Mouse (Mus musculus) regulatory T cell (primary cell): ENCODE results near the gene Gm11985.

ENCODE experiments used
- in situ Hi-C: fragments of 300-600 bp; cut with MboI, MseI; formaldehyde crosslinking; loops from one replicate; pipeline ENCODE4 v1.15.1; 2025; ENCODE audit warnings: high pct_unique_total_duplicates

Gm11985 gene

DNA sequence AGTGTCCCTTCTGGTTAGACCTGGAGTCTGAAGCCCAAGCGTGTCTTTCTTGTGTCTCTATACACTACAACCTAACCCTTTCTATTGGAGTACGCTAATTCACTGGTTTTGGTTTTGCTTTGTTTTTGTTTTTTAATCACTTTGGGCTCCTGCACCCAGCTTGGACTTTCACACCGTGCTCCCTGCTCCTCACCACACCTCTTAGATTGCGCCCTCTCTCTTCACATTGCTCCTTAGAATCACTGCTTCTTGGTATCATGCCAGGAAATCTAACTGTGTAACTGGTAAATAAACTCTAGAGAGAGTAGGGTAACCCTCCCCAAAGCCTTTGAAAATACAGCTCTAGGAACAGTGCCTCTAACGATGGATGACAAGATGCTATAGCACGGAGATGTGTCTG lies 30.2 kb downstream of the Gm11985 start:
- in situ Hi-C loops, result loop anchor here (10.0 kb wide), 1 partner anchor 503 kb away; the partner anchor contains the start of gene Ramp3

DNA sequence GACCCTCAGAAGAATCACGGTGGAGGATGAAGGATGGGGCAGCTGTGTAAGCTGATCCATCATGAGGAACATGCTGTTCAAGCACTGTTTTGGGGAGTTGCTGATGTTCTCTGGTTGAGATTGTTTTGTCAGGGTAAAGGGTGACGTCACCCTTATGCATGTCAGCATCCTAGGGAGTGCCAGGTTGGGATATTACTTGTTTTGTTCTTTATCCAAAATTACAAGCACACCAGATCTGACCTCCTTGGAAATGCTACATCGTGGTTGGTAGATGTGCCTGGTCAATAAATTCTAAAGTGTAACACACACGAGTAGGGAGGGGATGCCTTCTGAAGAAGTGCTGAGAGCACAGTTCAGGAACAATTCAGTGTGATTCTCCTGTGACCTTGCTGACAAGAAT lies 31.9 kb downstream of the Gm11985 start:
- in situ Hi-C loops, result loop anchor here (10.0 kb wide), 1 partner anchor 502 kb away; the partner anchor contains the start of gene Ramp3

DNA sequence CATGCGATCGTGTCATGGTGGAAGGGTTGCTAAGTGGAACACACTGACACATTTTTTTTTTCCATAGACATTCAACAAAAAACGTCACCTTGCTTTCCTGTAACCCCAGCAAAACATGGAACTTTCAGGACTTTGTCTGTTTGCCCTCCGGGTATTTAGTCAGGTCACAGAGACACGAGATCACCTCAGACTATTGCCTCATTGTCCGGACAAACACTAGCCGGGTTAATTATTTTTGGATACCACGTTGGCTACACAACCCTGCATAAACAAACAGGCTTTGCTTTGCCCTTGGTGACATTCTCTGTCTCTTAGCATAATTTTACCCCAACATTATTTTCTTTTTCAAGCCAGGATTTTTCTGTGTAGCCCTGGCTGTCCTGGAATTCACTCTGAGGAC lies 35.3 kb downstream of the Gm11985 start:
- in situ Hi-C loops, result loop anchor here (10.0 kb wide), 1 partner anchor 498 kb away; the partner anchor contains the start of gene Ramp3

DNA sequence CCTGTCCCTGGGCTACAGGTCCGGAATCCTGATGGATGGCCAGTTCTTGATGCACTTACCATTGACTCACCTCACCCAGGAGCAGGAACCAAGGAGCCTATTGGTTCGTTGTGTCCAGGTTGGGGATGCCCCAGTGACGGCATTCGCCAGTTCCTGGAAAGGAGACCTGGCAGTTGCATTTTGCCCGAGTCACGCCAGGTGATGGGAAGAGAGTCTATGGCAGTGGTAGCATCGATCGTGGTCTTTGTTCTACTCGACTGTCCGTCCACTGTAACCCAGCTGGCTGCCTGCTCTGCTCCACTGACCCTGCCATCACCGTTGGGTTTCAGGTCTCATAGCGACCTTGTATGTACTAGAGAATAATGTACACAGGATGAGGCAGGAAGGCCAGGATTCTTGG lies 36.0 kb downstream of the Gm11985 start:
- in situ Hi-C loops, result loop anchor here (10.0 kb wide), 1 partner anchor 498 kb away; the partner anchor contains the start of gene Ramp3

DNA sequence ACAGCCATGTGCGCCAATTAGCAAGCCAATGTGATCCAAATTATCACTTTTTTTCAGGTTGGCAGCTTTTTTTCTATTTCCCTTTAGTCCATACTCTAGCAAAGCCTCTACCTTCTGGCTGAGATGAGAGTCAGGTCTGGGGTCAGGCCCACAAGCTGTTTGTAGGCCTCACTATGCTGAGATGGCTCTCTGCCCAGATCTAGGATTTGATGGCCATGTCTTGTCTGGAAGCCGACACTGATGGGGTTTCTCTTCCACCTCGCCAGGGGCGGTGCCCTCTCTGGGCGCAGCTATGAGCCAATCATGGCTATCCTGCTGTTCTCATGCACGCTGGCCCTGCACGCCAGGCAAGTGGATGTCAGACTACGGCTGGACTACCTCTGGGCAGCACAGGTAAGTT lies 37.9 kb downstream of the Gm11985 start:
- in situ Hi-C loops, result loop anchor here (10.0 kb wide), 1 partner anchor 496 kb away; the partner anchor contains the start of gene Ramp3

DNA sequence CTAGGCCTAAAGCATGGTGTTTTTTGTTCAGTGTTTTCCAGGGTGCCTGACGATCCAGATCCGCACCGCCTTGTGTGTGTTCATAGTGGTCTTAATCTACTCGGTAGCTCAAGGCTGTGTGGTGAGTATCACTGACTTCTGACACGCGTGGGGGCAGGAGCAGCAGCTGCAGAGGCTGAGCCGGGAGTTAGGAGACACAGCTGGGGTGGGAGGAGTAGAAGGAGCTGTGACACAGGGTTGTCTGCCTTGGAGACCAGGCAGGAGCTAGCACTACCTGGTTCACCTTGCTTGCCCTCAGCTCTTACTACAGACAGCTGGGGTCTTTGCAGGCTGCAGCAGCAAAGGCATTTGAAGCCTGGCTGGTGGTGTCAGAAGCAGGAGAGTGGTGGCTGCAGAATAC lies 38.9 kb downstream of the Gm11985 start:
- in situ Hi-C loops, result no loop called here

DNA sequence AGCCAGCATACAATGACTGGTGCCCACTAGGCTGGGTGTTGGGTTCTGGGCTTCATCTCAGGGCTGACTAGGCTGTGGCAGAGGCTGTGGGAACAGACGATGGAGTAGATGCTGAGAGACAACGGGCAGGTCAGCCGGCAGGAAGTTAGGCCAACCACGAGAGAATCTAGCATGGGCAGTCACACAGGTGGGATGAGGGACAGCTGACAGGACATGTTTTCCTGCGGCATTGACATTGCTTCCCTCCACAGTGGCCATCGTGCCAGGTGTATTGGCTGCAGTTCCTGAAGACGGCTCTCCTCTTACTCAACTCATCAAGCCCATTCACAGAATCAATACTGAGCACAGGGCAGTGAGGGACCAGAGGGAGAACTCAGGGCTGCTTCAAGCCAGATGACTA lies 40.4 kb downstream of the Gm11985 start:
- in situ Hi-C loops, result no loop called here

DNA sequence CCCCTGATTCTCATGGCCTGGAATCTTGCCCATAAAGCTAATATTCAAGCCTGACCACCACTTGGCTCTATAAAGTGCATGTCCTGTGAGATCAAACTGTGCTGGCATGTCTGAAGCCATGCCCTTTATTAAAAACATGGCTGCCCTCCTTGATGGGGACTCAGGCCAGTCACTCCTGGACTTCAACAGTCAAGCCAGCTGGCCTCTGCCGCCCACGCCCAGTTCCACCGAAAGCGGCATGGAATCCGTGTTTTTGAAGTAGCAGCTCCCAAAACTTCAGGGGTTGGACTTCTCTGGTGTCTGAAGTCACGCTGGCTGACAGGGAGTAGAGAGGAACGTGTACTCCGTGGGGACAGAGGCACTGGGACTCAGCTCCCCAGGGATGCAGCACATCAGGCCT lies 40.8 kb downstream of the Gm11985 start:
- in situ Hi-C loops, result no loop called here

DNA sequence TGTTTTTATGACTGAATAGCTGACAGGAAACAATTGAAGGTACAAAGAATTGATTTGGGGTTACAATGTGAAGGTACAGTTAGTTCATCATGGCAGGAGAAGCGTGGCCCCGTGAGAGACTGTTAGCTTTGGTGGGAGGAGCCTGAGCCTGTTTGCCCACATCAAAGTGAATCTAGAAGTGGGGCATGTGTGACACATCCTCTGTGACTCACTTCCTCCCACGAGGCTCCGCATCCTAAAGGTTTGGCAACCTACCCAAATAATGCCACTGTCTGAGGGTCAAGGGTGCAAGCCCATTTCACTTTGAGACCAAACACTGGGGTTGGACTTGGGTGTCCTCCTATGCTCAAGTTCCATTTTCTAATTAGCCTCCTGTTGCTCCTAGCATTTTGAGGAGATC lies 43.1 kb downstream of the Gm11985 start:
- in situ Hi-C loops, result no loop called here

DNA sequence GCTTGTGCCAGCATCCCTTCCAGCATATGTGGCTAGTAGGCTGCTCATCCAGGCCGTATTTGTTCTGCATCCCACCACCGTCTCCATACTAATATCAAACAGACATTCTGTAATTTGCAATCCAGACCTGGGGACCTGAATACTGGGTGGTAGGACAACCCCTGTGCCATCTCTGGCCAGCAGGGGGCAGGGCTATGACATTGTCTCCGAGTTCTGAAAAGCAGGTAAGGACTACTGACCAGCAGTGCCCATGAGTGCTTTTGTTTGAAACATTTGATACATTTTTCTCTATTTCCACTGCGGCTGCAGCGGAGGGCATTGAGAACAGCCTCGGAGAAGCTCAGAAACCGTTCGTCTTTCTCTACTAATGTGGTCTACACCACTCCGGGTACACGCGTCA lies 44.0 kb downstream of the Gm11985 start:
- in situ Hi-C loops, result no loop called here

DNA sequence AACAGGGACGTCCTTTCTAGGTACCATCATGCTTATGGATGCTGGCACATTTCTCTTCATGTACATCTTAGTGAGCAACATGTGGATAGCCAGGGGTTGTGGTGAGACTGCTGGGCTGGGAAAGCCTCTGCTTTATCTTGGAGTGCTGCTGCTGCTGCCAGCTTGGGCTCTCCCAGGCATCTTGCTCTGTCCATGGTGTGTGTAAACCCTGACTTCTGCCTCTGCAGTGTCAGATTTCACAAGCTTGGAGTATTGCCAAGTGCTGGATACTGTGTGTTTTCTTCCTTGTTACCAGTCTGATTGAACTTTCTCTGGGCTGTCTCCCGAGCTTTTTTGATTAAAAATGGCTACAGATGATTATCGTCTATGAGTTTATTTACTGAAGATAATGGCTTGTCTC lies 45.6 kb downstream of the Gm11985 start:
- in situ Hi-C loops, result no loop called here

DNA sequence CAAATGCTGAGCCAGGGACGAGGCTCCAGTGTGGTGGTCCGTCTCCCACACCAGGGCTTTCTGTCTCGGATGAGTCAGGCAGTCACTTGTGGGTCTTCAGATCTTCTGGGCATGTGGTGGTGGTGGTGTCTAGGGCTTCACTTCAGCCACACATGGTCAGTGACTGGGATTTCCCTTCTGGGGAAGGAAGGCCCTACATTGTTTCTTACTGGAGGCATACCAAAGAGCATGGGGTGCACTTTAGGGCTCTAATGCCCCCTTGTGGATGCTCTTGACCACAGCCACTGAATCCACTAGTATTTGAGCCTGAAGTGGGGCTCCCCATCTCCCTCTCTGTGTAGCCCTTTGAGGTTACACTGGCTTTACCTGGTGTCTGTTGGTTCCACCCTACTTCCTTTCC lies 47.9 kb downstream of the Gm11985 start:
- in situ Hi-C loops, result no loop called here

DNA sequence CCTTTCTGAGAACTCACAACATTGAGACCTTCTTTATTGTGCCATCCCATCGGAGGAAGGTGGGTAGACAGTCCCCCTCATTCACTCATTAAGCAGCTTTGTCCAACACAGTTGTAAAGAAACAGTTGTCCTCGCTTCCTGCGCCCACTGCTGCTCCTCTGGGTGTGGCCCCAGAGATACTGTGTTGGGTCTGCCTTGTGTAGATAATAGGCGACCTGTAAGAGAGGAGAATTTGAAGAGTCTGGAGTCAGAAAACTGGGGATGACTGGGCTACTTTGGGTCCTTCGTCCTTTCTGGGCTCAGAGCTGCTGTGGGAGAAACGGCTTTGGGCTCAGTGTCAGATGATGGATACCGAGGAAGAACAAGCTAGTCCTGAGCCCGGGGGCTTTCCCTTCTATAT lies 50.0 kb downstream of the Gm11985 start:
- in situ Hi-C loops, result loop anchor here (5.0 kb wide), 1 partner anchor 471 kb away; no protein-coding TSS in a partner anchor

DNA sequence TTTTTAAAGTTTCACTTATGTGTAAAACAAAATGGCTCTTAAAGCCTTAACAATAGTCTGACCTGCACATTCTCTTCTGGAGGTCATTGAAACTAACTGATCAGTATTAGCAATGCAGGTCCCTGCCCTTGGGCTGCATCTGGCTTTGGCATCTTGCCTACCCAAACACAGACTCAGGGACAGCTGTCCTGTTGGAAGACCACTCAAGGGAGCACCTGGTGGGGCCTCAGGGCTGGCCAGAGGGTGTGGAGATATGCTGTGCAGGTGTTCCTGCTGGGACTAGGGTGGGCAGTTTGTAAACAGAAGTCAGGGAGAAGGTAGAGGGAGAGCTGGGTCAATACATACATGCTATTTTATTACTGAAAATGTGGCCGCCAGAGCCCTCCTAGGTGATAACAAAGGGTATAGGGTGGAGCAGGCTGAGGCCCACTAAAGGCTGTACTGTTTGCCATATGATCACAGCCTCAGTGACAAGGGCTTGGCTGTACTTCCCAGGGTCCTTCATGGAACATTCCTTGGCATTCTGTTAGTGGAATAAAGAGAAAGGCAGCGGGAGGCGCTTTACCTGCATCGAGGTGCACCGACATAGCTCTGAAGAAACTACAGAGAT lies 52.0 kb downstream of the Gm11985 start:
- in situ Hi-C loops, result loop anchor here (5.0 kb wide), 1 partner anchor 469 kb away; no protein-coding TSS in a partner anchor

DNA sequence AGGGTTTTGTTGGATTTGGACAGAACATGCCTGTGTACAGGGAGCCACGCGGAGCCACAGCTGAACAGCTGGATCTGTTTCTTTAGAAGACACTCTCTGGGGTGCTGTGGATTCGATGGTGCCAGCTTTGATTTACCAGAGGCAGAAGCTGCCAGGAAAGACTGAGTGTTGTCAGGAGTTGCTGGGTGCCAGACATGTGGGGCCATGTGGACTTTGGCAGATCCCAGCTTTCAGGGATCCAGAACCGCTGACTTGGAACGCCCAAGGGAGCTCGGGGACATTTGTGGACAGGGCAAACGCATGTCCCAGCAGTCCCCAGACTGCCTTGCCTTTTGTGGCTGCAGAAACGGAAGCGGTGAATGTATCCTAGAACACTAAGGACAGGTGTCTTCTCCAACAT lies 52.6 kb downstream of the Gm11985 start:
- in situ Hi-C loops, result loop anchor here (5.0 kb wide), 1 partner anchor 468 kb away; no protein-coding TSS in a partner anchor

DNA sequence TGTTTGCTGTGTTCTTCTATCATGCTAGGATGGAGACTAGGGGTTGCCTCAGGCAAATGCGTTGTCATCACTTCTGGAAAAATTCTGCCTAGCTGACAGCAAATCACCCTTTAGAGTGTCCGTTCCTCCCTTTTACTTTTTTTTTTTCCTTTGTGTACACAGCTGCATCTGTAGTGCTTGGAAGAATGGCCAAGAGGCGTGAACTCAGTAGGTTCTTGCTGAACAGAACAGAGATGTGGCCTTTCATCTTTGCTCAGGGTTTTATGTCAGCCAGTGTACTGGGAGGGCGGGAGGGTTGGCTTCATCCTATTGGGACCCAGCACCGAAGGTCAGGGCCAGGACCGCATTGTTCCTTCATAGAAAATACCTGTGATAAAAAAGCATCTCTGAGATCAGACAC lies 53.1 kb downstream of the Gm11985 start:
- in situ Hi-C loops, result loop anchor here (5.0 kb wide), 1 partner anchor 468 kb away; no protein-coding TSS in a partner anchor

DNA sequence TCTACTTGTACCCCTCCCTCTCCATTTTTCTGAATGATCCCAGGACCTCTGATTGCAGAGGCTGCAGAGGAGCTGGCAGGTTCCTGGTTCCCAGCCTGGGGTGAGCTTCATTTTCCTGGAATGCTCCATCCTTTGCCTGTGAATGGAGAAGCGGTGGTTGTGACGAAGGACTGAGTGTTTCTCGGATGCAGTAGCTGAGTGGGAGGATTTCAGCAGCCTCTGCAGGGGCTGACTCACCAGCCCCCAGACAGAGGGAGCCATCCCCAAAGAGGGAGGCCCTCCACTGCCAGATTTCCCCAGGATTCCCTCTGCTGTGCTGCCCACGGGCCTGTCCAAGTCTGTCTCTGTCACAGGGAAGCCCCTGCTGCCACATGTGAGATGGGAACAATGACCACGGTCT lies 54.0 kb downstream of the Gm11985 start:
- in situ Hi-C loops, result no loop called here

DNA sequence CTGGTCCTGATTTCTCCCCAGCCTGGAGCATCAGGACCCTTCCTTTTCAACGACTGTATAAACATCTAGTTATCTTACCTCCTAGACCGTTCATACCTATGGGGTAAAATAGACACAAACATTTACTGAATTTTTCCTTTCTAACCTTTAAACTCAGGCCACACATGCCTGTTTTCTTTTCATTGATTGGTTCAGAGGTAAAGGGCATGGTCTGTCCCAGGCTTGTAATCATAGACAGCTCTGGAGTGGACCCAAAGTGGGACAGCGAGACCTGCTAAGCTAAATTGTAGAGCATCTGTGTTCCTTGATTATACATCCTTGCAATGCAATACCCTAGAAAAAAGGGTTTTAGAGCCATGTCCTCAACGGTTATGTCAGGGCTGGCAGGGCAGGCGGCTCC lies 54.6 kb downstream of the Gm11985 start:
- in situ Hi-C loops, result no loop called here
